Mouse (Mus musculus) neural tube, embryonic 12.5 days (tissue): Measurements from ENCODE around the gene Calm5. TPM values are rescaled to one million over a fixed set of nuclear protein-coding genes. Genes with fewer than 3 reads are reported as not detected.

Source experiments
- ATAC-seq: fragments of 200-750 bp; cut with Nextera tagmentation; 2 replicates; pipeline ENCODE4 v1.8.0; 2017; ENCODE audit warnings: low read depth, mild to moderate bottlenecking, moderate TSS enrichment, moderate library complexity; ENCODE audit not compliant: low FRiP score
- H3K27ac ChIP-seq: fragments of 300-500 bp; sonication (generic); 2 replicates; pipeline ENCODE4 v1.5.1; 2016
- H3K27me3 ChIP-seq: fragments of 300-500 bp; sonication (generic); replicated peaks from 2 replicates; pipeline ENCODE4 v1.6.1; 2016; ENCODE audit warnings: mild to moderate bottlenecking
- H3K36me3 ChIP-seq: fragments of 300-500 bp; sonication (generic); 2 replicates; pipeline ENCODE4 v1.6.1; 2016; ENCODE audit warnings: mild to moderate bottlenecking
- H3K4me1 ChIP-seq: fragments of 300-500 bp; sonication (generic); 2 replicates; pipeline ENCODE4 v1.6.1; 2016
- H3K4me2 ChIP-seq: fragments of 300-500 bp; sonication (generic); replicated peaks from 2 replicates; pipeline ENCODE4 v1.6.1; 2016; ENCODE audit warnings: mild to moderate bottlenecking
- H3K4me3 ChIP-seq: fragments of 300-500 bp; sonication (generic); 2 replicates; pipeline ENCODE4 v1.5.1; 2016
- H3K9ac ChIP-seq: fragments of 300-500 bp; sonication (generic); 2 replicates; pipeline ENCODE4 v1.6.1; 2016; ENCODE audit warnings: mild to moderate bottlenecking
- H3K9me3 ChIP-seq: fragments of 300-500 bp; sonication (generic); 2 replicates; pipeline ENCODE4 v1.6.1; 2016; ENCODE audit warnings: mild to moderate bottlenecking
- WGBS: fragments of 180-500 bp; shearing (Covaris S2); methylation state at CpG from one replicate; pipeline ENCODE4 v1.1.7; 2016; 5-methylcytosine and 5-hydroxymethylcytosine counted together
- polyA plus RNA-seq: library from polyadenylated mRNA; unstranded; fragments of >200 nt; fragmentation: Nextera tagmentation; extraction: Ambion mirVana; gene quantifications from 2 replicates; pipeline ENCODE4 v1.2.1, GENCODE M21; 2016

Gene Calm5
- polyA plus RNA-seq, 1 experiment from 2014 or later: not detected

DNA sequence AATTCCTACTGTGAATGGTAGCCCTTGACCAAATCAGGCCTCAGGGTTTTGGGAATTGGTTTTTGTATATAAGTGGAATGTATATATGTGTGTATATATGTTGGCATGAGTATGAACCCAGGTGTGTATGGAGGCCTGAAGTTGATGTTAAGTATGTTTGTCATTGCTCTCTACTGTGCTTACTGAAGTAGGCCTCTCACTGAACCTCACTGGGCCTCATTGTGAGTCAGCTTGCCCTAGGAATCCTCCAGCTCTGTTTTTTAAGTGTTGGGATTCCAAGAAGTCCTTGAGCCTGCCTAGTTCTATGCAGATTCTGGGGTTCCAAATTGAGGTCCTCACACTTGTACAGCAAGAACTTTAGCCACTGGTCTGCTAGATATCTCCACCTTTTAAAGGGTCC is 15.9 kb downstream of the Calm5 start:
- no peaks in the 10 kb centered on the region for H3K36me3 ChIP-seq
- H3K27ac ChIP-seq: no peak overlapping the region
- H3K27me3 ChIP-seq: no peaks in the 10 kb centered on the region
- ATAC-seq: no peak
- H3K9ac ChIP-seq: no peak overlapping the region
- H3K4me2 ChIP-seq: no peak overlapping the region
- H3K9me3 ChIP-seq: no peaks in the 10 kb centered on the region
- H3K4me1 ChIP-seq: no peaks in the 10 kb centered on the region
- no peak overlapping the region for H3K4me3 ChIP-seq

GRCm38 (mm10) chr13:3872832-3873231 is 18.9 kb downstream of the Calm5 start:
- no peaks in the 10 kb centered on the region for H3K27me3 ChIP-seq
- WGBS: 95% methylated on average over 4 of the region's 4 CpGs
- no peak overlapping the region for H3K4me2 ChIP-seq
- H3K36me3 ChIP-seq: no peaks in the 10 kb centered on the region
- no peak overlapping the region for H3K4me3 ChIP-seq
- no peaks in the 10 kb centered on the region for H3K9me3 ChIP-seq
- ATAC-seq: no peak
- H3K27ac ChIP-seq: no peak overlapping the region
- H3K9ac ChIP-seq: no peak overlapping the region
- H3K4me1 ChIP-seq: no peaks in the 10 kb centered on the region

GRCm38 (mm10) chr13:3876448-3876847 is 22.5 kb downstream of the Calm5 start:
- H3K4me3 ChIP-seq: no peak overlapping the region
- ATAC-seq: no peak
- no peaks in the 10 kb centered on the region for H3K4me1 ChIP-seq
- no peaks in the 10 kb centered on the region for H3K9me3 ChIP-seq
- H3K9ac ChIP-seq: no peak overlapping the region
- WGBS: 85% methylated on average over 6 of the region's 6 CpGs
- H3K27ac ChIP-seq: no peak overlapping the region
- H3K27me3 ChIP-seq: no peaks in the 10 kb centered on the region
- 0 out of 2 replicates have a peak, but pooled peaks cover 4% of the 10 kb centered on the region for H3K36me3 ChIP-seq
- H3K4me2 ChIP-seq: no peak overlapping the region

GRCm38 (mm10) chr13:3877185-3877584 is 23.2 kb downstream of the Calm5 start:
- Histone ChIP-seq H3K4me2 (no peak overlapping the region), H3K9ac (no peak overlapping the region), H3K27ac (no peak overlapping the region), H3K36me3 (0 out of 2 replicates have a peak, but pooled peaks cover 4% of the 10 kb centered on the region), H3K27me3 (no peaks in the 10 kb centered on the region), H3K4me3 (no peak overlapping the region), H3K9me3 (no peaks in the 10 kb centered on the region), H3K4me1 (no peaks in the 10 kb centered on the region)
- WGBS: 82% methylated on average over 6 of the region's 6 CpGs
- ATAC-seq: no peak

- no peak overlapping the region for H3K27ac ChIP-seq
- 0 out of 2 replicates have a peak, but pooled peaks cover 4% of the 10 kb centered on the region for H3K36me3 ChIP-seq
- H3K9me3 ChIP-seq: no peaks in the 10 kb centered on the region
- ATAC-seq: no peak
- H3K27me3 ChIP-seq: no peaks in the 10 kb centered on the region
- no peaks in the 10 kb centered on the region for H3K4me1 ChIP-seq
- no peak overlapping the region for H3K4me3 ChIP-seq
- no peak overlapping the region for H3K9ac ChIP-seq
- no peak overlapping the region for H3K4me2 ChIP-seq
- WGBS: 68% methylated on average over 4 of the region's 4 CpGs
Measured at GRCm38 (mm10) chr13:3877679-3878220, 23.8 kb downstream of the Calm5 start.

GRCm38 (mm10) chr13:3886663-3887062 is 32.7 kb downstream of the Calm5 start:
- H3K4me1 ChIP-seq: peaks cover 2% of the 10 kb centered on the region; the same call in 1 of the 2 replicates
- 96% methylated on average over 7 of the region's 7 CpGs for WGBS
- H3K9ac ChIP-seq: no peak overlapping the region
- H3K9me3 ChIP-seq: no peaks in the 10 kb centered on the region
- no peak overlapping the region for H3K4me3 ChIP-seq
- peaks cover 44% of the 10 kb centered on the region for H3K36me3 ChIP-seq
- no peaks in the 10 kb centered on the region for H3K27me3 ChIP-seq
- no peak overlapping the region for H3K4me2 ChIP-seq
- no peak overlapping the region for H3K27ac ChIP-seq
- no peak for ATAC-seq

- ATAC-seq: no peak
- WGBS: 94% methylated on average over 3 of the region's 3 CpGs
- Histone ChIP-seq H3K4me1 (peaks cover 9% of the 10 kb centered on the region; the same call in 1 of the 2 replicates), H3K27me3 (no peaks in the 10 kb centered on the region), H3K36me3 (peaks cover 42% of the 10 kb centered on the region), H3K9ac (no peak overlapping the region), H3K4me3 (no peak overlapping the region), H3K27ac (no peak overlapping the region), H3K9me3 (no peaks in the 10 kb centered on the region), H3K4me2 (no peak overlapping the region)
Measured at GRCm38 (mm10) chr13:3889111-3889510, 35.1 kb downstream of the Calm5 start.

DNA sequence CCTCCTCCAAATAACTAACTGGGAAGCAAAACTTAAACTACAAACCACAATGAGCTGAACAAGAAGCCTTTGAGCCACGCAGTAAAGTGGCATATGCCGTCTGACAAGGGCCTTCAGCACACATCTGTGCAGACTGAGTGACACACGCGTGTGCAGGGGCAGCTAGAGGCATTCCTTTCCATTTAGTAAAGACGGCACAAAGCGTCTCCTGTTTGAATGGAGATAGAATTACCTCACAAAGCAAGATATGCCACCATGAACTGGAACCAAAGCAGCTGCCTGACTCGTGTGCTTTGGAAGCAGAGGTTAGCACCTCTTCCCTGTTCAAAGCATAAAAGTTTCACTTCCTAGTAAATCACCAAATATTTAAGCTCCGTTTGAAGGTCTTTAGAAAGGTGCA is 36.1 kb downstream of the Calm5 start:
- Histone ChIP-seq H3K36me3 (peaks cover 34% of the 10 kb centered on the region), H3K4me1 (peaks cover 9% of the 10 kb centered on the region; the same call in 1 of the 2 replicates), H3K27ac (no peak overlapping the region), H3K9me3 (no peaks in the 10 kb centered on the region), H3K4me2 (no peak overlapping the region), H3K27me3 (no peaks in the 10 kb centered on the region), H3K9ac (no peak overlapping the region), H3K4me3 (no peak overlapping the region; the same call in 1 of the 2 replicates)
- 20% methylated on average over 8 of the region's 8 CpGs for WGBS
- no peak for ATAC-seq

- H3K9me3 ChIP-seq: no peaks in the 10 kb centered on the region
- no peak overlapping the region for H3K27ac ChIP-seq
- H3K36me3 ChIP-seq: peaks cover 20% of the 10 kb centered on the region
- H3K27me3 ChIP-seq: no peaks in the 10 kb centered on the region
- peak overlapping the region; percentile 2; the same call in 1 of the 2 replicates for H3K4me3 ChIP-seq
- WGBS: 37% methylated on average over 8 of the region's 8 CpGs
- H3K4me1 ChIP-seq: peaks cover 9% of the 10 kb centered on the region; the same call in 1 of the 2 replicates
- no peak overlapping the region for H3K9ac ChIP-seq
- no peak for ATAC-seq
- H3K4me2 ChIP-seq: peak overlapping the region; percentile 71
Measured at GRCm38 (mm10) chr13:3891479-3892087, 37.6 kb downstream of the Calm5 start.

GRCm38 (mm10) chr13:3892601-3893000 is 38.6 kb downstream of the Calm5 start:
- ATAC-seq: no peak
- no peaks in the 10 kb centered on the region for H3K27me3 ChIP-seq
- H3K9me3 ChIP-seq: no peaks in the 10 kb centered on the region
- no peak overlapping the region for H3K9ac ChIP-seq
- H3K4me2 ChIP-seq: peak overlapping the region; percentile 71
- no peak overlapping the region for H3K27ac ChIP-seq
- 21% methylated on average over 7 of the region's 7 CpGs for WGBS
- H3K4me1 ChIP-seq: peaks cover 9% of the 10 kb centered on the region; the same call in 1 of the 2 replicates
- H3K4me3 ChIP-seq: peak overlapping the region; percentile 46; the same call in 1 of the 2 replicates
- H3K36me3 ChIP-seq: peaks cover 10% of the 10 kb centered on the region

GRCm38 (mm10) chr13:3893126-3893734 is 39.3 kb downstream of the Calm5 start:
- ATAC-seq: peak; percentile 96

GRCm38 (mm10) chr13:3894549-3894948 is 40.6 kb downstream of the Calm5 start:
- Histone ChIP-seq H3K9me3 (no peaks in the 10 kb centered on the region), H3K4me2 (no peak overlapping the region), H3K27ac (no peak overlapping the region), H3K36me3 (no peaks in the 10 kb centered on the region), H3K4me3 (no peak overlapping the region), H3K27me3 (no peaks in the 10 kb centered on the region), H3K9ac (no peak overlapping the region), H3K4me1 (peaks cover 9% of the 10 kb centered on the region; the same call in 1 of the 2 replicates)
- ATAC-seq: no peak
- WGBS: 79% methylated on average over 8 of the region's 8 CpGs

More at GRCm38 (mm10) chr13:3893126-3893734, 39.3 kb downstream of the Calm5 start:
- H3K27ac ChIP-seq: no peak overlapping the region
- no peaks in the 10 kb centered on the region for H3K27me3 ChIP-seq
- H3K4me3 ChIP-seq: peak overlapping the region; percentile 46
- peaks cover 9% of the 10 kb centered on the region; the same call in 1 of the 2 replicates for H3K4me1 ChIP-seq
- WGBS: under 1% methylated on average over 35 of the region's 35 CpGs
- peaks cover 4% of the 10 kb centered on the region for H3K36me3 ChIP-seq
- H3K9me3 ChIP-seq: no peaks in the 10 kb centered on the region
- peak overlapping the region; percentile 38 for H3K9ac ChIP-seq
- peak overlapping the region; percentile 71 for H3K4me2 ChIP-seq
